Mouse (Mus musculus) c-Kit-positive CD71-positive TER-119-negative erythroid progenitor cells, embryonic 14.5 days (primary cell): ENCODE measurements around the gene Stat3.

Experiments
- DNase-seq: peaks from one replicate; pipeline ENCODE4 v3.0.0-alpha.2; 2013; ENCODE audit warnings: low read depth

Gene Stat3

DNA sequence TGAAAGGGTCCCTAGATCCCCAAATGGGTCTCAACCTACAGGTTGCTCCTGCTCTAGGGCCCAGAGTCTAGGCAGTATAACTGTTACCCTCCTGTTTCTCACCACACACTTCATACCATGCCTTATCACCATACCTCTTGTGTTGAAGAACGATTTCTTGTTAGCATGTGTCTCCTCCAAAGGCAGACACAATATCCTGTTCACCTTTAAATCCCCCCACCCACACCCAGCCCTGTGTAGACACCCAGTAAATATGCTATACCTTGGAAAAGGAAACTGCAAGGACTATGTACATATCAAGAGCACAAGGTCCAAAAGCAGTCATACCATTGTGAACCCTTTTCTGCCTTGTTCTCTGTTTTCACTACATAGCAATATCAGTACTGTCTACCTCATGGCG is 87.3 kb downstream of the Stat3 start:
- DNase-seq = no peak

DNA sequence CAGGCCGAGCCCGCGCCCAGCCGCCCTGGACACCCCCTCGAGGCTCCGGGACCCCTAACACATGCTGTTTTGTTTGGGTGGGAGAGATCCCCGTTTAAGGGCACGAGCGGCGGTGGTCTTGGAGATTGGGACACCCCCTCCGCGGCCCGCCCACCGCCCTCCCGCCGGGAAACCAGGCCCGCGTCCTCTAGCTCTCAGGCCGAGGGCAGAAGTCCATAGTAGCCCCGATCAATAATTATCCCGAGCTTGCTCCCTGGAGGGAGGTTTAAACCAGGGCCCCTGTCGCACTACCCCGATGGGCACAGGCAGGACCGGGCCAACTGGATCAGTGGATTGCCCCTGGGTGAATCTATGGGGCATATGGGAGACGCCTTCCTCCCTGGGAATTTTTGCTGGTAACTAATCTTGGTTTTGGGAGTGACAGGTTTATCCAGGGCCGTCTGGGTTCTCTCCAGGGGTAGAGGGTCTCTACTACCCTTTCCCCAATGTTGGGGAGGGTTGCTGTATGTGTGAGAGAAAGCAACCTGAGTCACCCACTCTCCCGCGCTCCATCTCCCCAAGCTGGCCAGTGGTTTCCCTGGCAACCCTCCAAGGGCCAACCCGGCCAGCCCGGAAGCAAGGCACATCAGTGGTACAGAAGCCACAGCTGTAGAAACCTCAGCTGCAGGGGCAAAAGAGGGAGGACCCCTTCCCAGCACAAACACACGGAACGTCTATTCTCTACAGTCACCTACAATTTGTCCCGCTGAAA is 88.4 kb downstream of the Stat3 start:
- no peak for DNase-seq

- peak; percentile 57 for DNase-seq
Observed at GRCm38 (mm10) chr11:100850038-100850777, 89.1 kb downstream of the Stat3 start, which contains the start of gene Stat5b. TSS of gene Stat5b (minus strand) at chr11:100850724.

GRCm38 (mm10) chr11:100849456-100850037 is 89.8 kb downstream of the Stat3 start:
- DNase-seq = peak; percentile 55

DNA sequence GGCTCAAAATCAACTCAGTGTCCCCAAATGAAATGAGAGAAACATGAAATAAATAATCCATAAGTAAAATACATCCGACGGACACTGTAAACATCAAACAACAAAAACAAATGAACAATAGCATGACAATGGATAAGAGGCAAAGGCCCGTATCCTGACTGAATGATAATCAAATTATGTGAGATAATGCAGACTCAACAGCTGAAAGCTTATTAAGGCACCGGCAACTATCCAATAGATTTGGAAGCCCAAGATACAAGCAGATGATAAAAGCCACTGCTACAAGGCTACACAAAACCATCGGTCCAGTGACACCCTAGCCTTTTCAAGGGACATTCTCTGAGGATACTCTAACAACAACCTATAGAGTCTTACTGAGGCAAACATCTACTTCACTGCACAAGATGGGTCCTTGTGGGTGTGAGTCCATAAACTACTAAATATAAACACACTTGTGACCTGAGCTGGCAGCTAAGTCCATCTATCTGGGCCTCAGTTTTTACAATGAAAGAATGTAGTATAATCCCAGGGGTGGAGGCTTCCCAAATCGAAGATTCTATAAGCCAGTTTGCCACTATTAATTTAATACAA is 90.5 kb downstream of the Stat3 start:
- DNase-seq = no peak

- DNase-seq = no peak
Observed at GRCm38 (mm10) chr11:100848080-100848479, 91.3 kb downstream of the Stat3 start.

DNA sequence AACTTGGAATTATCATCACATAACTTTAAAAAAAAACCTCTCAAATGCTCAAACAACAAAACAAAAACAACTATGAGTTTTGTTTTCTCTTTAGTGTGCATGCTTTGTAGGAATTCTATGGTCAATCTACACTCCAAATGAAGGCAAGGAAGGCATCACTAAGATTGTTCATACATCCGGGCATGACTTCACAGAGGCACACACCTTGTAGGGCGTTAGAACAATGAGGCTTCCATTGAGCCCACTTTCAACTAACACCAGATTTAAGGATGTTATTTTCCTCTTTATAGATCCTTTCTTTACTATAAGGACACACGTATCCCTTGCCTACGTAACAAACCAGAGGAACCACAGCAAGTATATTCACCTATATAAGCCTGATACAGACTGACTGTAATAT is 91.8 kb downstream of the Stat3 start:
- DNase-seq = no peak

DNA sequence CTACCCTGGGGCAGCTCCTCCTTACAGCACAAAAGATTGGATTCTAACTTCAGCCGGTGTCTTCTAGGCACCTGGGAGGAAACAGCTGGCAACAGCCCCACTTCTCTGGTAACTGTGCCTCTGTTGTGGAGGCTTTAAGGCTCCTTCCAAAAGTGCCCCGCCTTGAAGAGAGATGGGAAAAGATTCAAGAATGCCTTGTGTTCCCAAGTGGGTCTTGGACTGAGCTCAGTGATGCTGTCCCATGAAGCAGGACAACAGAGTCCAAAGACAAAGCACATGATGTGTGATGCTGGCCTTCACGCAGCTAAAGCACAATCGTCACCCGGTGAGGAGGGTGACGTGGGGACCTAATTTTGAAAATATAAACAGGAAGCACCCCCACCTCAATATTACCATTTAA is 93.5 kb downstream of the Stat3 start:
- no peak for DNase-seq

GRCm38 (mm10) chr11:100844121-100844520 is 95.2 kb downstream of the Stat3 start:
- no peak for DNase-seq

- no peak for DNase-seq
Observed at GRCm38 (mm10) chr11:100843070-100843669, 96.2 kb downstream of the Stat3 start.

DNA sequence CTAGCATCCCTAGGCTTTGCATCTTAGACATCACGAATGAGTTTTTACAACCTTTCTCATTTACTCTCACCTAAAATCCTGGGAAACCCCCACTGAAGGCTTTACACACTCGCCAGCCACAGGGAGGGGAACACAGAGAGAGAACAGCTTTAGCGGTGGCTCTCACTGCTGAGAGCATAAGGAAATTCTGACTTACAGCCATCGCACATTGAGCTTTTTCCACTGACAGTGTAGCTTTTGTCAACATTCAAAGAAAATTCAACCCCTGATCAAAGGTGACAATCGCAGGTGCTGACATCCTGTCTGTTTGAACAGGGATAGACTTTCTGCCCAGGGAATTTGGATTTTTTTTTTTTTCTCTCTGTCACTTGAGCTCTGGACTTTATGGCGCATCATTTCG is 97.3 kb downstream of the Stat3 start:
- DNase-seq = no peak

- DNase-seq = no peak
Observed at GRCm38 (mm10) chr11:100840866-100841265, 98.5 kb downstream of the Stat3 start.

DNA sequence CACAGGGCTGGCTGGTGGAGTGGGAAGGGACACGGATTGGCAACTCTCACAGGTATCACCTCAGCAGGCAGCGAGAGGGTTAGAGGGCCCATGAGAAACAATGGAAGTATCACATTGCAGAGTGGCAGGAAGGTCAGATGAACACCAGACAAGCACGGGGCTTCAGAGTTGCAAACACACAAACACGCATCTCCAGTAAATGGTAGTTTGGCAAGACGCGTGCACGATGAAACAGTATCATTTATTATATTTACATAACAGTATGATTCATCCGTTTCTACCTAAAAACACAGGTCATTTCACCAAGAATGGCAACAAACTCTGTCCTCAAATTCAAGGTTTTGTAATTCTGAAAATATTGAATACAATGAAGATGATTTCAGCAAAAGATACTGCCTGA is 99.8 kb downstream of the Stat3 start:
- DNase-seq = no peak

GRCm38 (mm10) chr11:100838894-100839293 is 100.4 kb downstream of the Stat3 start:
- no peak for DNase-seq

- no peak for DNase-seq
Observed at GRCm38 (mm10) chr11:100836923-100837702, 102.2 kb downstream of the Stat3 start.
